Mouse (Mus musculus): ENCODE measurements around the gene Tmx2. TPM values are rescaled to one million over a fixed set of nuclear protein-coding genes. Genes with fewer than 3 reads are reported as not detected.
A peak's percentile ranks its signal among the peaks of the same experiment; 100 is the strongest.

Gene Tmx2
- polyA plus RNA-seq, 2 experiments, result 66.0 to 93.0 TPM

DNA sequence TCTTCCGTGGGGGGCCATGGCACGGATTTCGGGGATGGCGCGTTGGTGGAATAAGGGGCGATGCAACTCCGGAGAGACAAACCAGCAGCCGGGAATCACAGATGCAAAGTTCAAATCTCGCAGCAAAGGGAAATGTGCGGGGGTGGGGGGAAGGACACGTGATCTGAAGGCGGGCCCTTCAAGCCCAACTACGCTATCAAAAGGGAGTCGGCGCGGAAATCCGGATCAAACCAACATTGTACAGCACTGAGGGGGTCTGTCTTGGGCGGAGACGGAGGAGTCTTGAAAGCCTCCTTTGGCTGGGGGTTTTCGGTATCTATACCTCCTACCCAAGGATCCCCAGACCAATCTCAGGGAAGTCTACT is 8.4 kb downstream of the Tmx2 start, which contains the start of gene Selenoh:
TSS of gene Selenoh (minus strand) at position 202 of the 365 bp plus-strand sequence.
- ATAC-seq (ENCODE audit: low FRiP score, low read depth), result peak; percentile 99
- peak within 1 kb of the TSS; percentile 75 for H3K4me2 ChIP-seq (replicated peaks; ENCODE audit: low read depth, low read length, severe bottlenecking)
- H3K36me3 ChIP-seq (ENCODE audit: control insufficient read depth, insufficient read depth, low read length), result peaks cover 39% of the 10 kb centered on the region
- peak within 1 kb of the TSS; percentile 99 for H3K4me3 ChIP-seq (replicated peaks; ENCODE audit: low read length)
- H3K9me3 ChIP-seq (ENCODE audit: control insufficient read depth, low read length), result no peaks in the 10 kb centered on the region
- H3K9ac ChIP-seq (ENCODE audit: low read depth, low read length, severe bottlenecking), result peak within 1 kb of the TSS; percentile 92
- H3K27me3 ChIP-seq (ENCODE audit: control insufficient read depth, insufficient read depth, low read length), result no peaks in the 10 kb centered on the region
- WGBS, result under 1% methylated on average over 20 of the region's 20 CpGs
- peak; percentile 76; the same call in 1 of the 2 replicates for TF ChIP-seq POLR2A (IDR thresholded peaks at IDR 0.05; ENCODE audit: borderline replicate concordance, extremely low read depth, insufficient read depth, insufficient read length)
- DNase-seq (ENCODE audit: low spot score), result peak; percentile 96
- peak within 1 kb of the TSS; percentile 92 for H3K27ac ChIP-seq (replicated peaks; ENCODE audit: low read depth, low read length)
- H3K4me1 ChIP-seq (ENCODE audit: control insufficient read depth, insufficient read depth, low read length), result peaks cover 7% of the 10 kb centered on the region

DNA sequence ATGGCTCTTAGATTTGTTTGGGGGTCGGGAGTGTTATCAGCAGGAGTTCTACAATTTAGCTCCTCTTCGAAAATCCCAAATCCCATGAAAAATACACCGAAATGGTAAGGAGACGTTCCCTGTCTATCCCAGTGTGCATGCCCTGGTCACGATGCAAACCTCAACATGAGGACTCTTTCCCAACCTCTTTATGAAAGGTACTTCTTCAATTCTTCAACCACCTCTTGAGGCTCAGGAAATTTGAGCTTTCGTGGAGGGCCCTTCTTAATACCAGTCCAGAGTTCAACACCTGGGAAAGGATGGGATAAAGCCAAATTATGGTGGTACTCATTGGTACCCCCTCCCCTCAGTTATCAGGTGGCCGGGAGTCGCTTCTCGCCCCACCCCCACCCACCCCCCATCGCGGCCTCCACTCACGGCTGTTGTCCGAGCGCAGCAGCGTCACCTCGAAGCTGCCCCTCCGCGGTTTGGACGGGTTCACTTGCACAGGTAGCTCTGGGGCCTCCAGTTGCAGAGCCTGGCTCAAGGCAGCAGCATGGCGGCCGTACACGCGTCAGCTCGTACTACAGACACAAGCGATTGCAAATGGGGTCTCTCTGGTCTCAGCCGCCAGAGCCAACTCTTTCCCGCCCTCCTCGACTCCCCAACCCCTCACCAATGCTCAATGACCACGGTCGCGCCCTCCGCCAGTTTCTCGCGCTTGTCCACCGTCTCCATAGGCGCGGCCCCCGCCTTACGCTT is 8.9 kb downstream of the Tmx2 start:
- Histone ChIP-seq H3K9ac (ENCODE audit: low read depth, low read length, severe bottlenecking) (peak overlapping the region; percentile 92), H3K4me3 (replicated peaks; ENCODE audit: low read length) (peak overlapping the region; percentile 99), H3K36me3 (ENCODE audit: control insufficient read depth, insufficient read depth, low read length) (peaks cover 34% of the 10 kb centered on the region), H3K27me3 (ENCODE audit: control insufficient read depth, insufficient read depth, low read length) (no peaks in the 10 kb centered on the region), H3K9me3 (ENCODE audit: control insufficient read depth, low read length) (no peaks in the 10 kb centered on the region), H3K27ac (replicated peaks; ENCODE audit: low read depth, low read length) (peak overlapping the region; percentile 92), H3K4me1 (ENCODE audit: control insufficient read depth, insufficient read depth, low read length) (peaks cover 7% of the 10 kb centered on the region), H3K4me2 (replicated peaks; ENCODE audit: low read depth, low read length, severe bottlenecking) (peak overlapping the region; percentile 75)
- WGBS, result 2% methylated on average over 39 of the region's 39 CpGs
- DNase-seq (ENCODE audit: low spot score) (peak; percentile 22), ATAC-seq (ENCODE audit: low FRiP score, low read depth) (peak; percentile 66)
- TF ChIP-seq POLR2A (IDR thresholded peaks at IDR 0.05; ENCODE audit: borderline replicate concordance, extremely low read depth, insufficient read depth, insufficient read length), result no peak

DNA sequence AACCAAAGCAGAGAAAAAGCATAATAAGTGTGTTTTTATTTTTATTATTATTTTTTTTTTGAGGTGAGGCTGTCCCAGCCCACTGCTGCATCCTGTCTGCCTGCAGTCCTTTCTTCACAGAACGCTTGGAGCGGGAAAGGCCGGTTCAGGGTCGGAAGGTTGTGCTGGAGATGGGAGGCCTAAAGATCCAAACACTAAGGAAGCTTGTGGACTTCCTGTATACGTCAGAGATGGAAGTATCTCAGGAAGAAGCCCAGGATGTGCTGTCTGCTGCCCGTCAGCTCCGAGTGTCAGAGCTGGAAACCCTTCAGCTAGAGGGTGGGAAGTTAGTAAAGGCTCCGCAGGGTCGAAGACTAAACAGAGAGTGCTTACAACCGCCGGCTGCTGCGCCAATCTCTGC is 12.9 kb downstream of the Tmx2 start:
- DNase-seq (ENCODE audit: low spot score) (no peak), ATAC-seq (ENCODE audit: low FRiP score, low read depth) (no peak)
- Histone ChIP-seq H3K4me2 (replicated peaks; ENCODE audit: low read depth, low read length, severe bottlenecking) (no peak overlapping the region), H3K4me3 (replicated peaks; ENCODE audit: low read length) (no peak overlapping the region), H3K4me1 (ENCODE audit: control insufficient read depth, insufficient read depth, low read length) (peaks cover 7% of the 10 kb centered on the region), H3K36me3 (ENCODE audit: control insufficient read depth, insufficient read depth, low read length) (peaks cover 10% of the 10 kb centered on the region; the same call in 1 of the 2 replicates), H3K9me3 (ENCODE audit: control insufficient read depth, low read length) (no peaks in the 10 kb centered on the region), H3K9ac (ENCODE audit: low read depth, low read length, severe bottlenecking) (no peak overlapping the region), H3K27me3 (ENCODE audit: control insufficient read depth, insufficient read depth, low read length) (no peaks in the 10 kb centered on the region), H3K27ac (replicated peaks; ENCODE audit: low read depth, low read length) (no peak overlapping the region)
- 69% methylated on average over 12 of the region's 12 CpGs for WGBS
- no peak for TF ChIP-seq POLR2A (IDR thresholded peaks at IDR 0.05; ENCODE audit: borderline replicate concordance, extremely low read depth, insufficient read depth, insufficient read length)

DNA sequence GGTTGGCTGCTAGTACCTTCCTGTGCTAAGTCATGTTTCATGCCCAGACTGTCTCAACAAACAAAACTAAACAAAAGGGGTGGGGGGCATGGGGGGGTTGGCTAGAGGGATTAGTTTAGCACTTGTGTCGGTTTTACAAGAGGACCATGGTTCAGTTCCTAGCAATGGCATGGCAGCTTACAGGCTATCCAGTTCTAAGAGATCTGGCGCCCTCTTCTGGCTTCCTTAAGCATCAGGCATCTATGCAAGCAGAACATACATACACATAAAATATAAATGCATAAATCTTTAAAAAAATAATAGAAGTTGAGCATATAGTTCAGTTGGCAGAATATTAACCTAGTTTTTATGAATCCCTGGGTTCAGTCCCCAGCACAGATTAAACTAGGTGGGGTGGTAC is 16.1 kb downstream of the Tmx2 start:
- Histone ChIP-seq H3K4me1 (ENCODE audit: control insufficient read depth, insufficient read depth, low read length) (no peaks in the 10 kb centered on the region), H3K27me3 (ENCODE audit: control insufficient read depth, insufficient read depth, low read length) (no peaks in the 10 kb centered on the region), H3K27ac (replicated peaks; ENCODE audit: low read depth, low read length) (no peak overlapping the region), H3K9ac (ENCODE audit: low read depth, low read length, severe bottlenecking) (no peak overlapping the region), H3K4me3 (replicated peaks; ENCODE audit: low read length) (no peak overlapping the region), H3K36me3 (ENCODE audit: control insufficient read depth, insufficient read depth, low read length) (no peaks in the 10 kb centered on the region), H3K9me3 (ENCODE audit: control insufficient read depth, low read length) (no peaks in the 10 kb centered on the region), H3K4me2 (replicated peaks; ENCODE audit: low read depth, low read length, severe bottlenecking) (no peak overlapping the region)
- 28% methylated on average over 2 of the region's 2 CpGs for WGBS
- DNase-seq (ENCODE audit: low spot score), result peak; percentile 65
- no peak for ATAC-seq (ENCODE audit: low FRiP score, low read depth)
- TF ChIP-seq POLR2A (IDR thresholded peaks at IDR 0.05; ENCODE audit: borderline replicate concordance, extremely low read depth, insufficient read depth, insufficient read length), result no peak

DNA sequence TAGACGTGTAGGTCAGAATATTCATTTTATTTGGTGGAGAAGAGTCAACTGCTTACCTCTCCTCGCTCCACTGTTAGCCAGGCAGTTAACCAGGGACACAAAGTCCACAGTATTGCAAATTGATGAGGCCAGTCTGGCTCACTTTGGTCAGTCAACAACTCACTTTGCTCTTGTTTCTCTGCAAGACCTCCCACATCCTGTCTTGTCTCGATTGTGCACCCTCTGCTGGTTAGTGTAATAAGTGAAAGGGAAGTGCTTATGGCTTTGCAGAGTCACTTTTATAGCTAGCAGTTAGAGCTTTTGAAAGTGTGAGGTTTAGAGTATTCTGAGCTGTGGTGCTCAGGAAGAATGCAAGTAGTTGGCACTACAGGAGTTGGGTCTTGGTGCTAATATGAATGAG is 18.7 kb downstream of the Tmx2 start:
- 59% methylated on average over 3 of the region's 3 CpGs for WGBS
- TF ChIP-seq POLR2A (IDR thresholded peaks at IDR 0.05; ENCODE audit: borderline replicate concordance, extremely low read depth, insufficient read depth, insufficient read length), result no peak
- ATAC-seq (ENCODE audit: low FRiP score, low read depth) (no peak), DNase-seq (ENCODE audit: low spot score) (no peak)
- no peaks in the 10 kb centered on the region for H3K36me3 ChIP-seq (ENCODE audit: control insufficient read depth, insufficient read depth, low read length)
- H3K27ac ChIP-seq (replicated peaks; ENCODE audit: low read depth, low read length), result no peak overlapping the region
- no peaks in the 10 kb centered on the region for H3K4me1 ChIP-seq (ENCODE audit: control insufficient read depth, insufficient read depth, low read length)
- no peaks in the 10 kb centered on the region for H3K9me3 ChIP-seq (ENCODE audit: control insufficient read depth, low read length)
- H3K27me3 ChIP-seq (ENCODE audit: control insufficient read depth, insufficient read depth, low read length), result no peaks in the 10 kb centered on the region
- H3K9ac ChIP-seq (ENCODE audit: low read depth, low read length, severe bottlenecking), result no peak overlapping the region
- H3K4me2 ChIP-seq (replicated peaks; ENCODE audit: low read depth, low read length, severe bottlenecking), result no peak overlapping the region
- H3K4me3 ChIP-seq (replicated peaks; ENCODE audit: low read length), result no peak overlapping the region

Data from limb, embryonic 14.5 days (tissue).